8 mouse cellular contexts compared by ENCODE assay signal in the genomic region with DNA sequence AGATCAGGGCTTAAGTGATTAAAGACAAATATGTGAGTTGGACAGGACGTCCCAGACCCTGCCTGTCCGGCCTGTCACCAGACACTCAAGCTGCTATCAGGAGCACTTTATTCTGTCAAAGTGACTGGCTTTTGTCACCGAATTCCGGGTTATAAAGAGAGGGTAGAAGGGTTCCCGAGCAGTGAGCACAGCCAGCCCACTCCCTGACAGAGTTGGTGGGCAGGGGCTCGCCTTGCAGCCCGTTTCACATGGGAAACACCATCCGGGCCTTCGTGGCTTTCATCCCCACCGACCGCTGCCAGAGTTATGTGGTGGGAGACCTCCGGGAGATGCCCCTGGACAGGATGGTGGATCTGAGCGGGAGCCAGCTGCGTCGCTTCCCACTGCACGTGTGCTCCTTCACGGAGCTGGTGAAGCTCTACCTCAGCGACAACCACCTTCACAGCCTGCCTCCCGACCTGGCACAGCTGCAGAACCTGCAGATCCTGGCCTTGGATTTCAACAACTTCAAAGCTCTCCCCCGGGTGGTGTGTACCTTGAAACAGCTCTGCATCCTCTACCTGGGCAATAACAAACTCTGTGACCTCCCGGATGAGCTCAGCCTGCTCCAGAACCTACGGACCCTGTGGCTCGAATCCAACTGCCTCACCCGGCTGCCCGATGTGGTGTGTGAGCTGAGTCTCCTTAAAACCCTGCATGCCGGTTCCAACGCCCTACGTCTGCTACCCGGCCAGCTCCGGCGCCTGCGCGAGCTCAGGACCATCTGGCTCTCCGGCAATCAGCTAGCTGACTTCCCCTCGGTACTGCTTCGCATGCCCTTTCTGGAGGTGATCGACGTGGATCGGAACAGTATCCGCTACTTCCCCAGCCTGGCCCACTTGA. TPM values are rescaled to one million over a fixed set of nuclear protein-coding genes. Genes with fewer than 3 reads are reported as not detected.
A peak's percentile ranks its signal among the peaks of the same experiment; 100 is the strongest.
DNase-seq lines count a peak whose midpoint lies in the region; ATAC-seq and TF ChIP-seq lines count a peak whose summit lies in the region.
"Had no signal": no experiment of that assay in that cellular context is flagged by ENCODE, and none has a peak within 500 bp of the region (broad histone marks: within the 10 kb centered on the region; RNA-seq: fewer than 3 reads in every experiment).

A gene (plus strand): TSS at position 167 of the 882 bp plus-strand sequence.

- peak within 1 kb of the TSS; percentile 48 for H3K9ac ChIP-seq in MEL (ENCODE audit: control insufficient read depth, low read depth, low read length, poor library complexity, severe bottlenecking)
- H3K9ac ChIP-seq in intestine, embryonic 16.5 days (ENCODE audit: low read depth, low read length), result no peak within 1 kb of the TSS
- H3K9ac ChIP-seq in midbrain, embryonic 12.5 days (replicated peaks), result peak within 1 kb of the TSS; percentile 12; the same call in 1 of the 2 replicates

- no peak for TF ChIP-seq POLR2A in MEL (IDR thresholded peaks at IDR 0.05; ENCODE audit: control insufficient read depth in 1 of 2, insufficient read depth in 1 of 2, low read depth in 1 of 2, low read length in 2 of 2, poor library complexity in 1 of 2)

- H3K4me2 ChIP-seq in intestine, embryonic 16.5 days (ENCODE audit: low read depth, low read length), result peak within 1 kb of the TSS; percentile 32
- peak within 1 kb of the TSS; percentile 23; the same call in 1 of the 2 replicates for H3K4me2 ChIP-seq in midbrain, embryonic 12.5 days (replicated peaks)

- peak within 1 kb of the TSS in 1 of 2 experiments; percentile 10; a peak in 2 of 4 replicates for H3K4me3 ChIP-seq in MEL (ENCODE audit: control insufficient read depth in 1 of 2, insufficient read depth in 1 of 2, low read depth in 2 of 2, low read length in 2 of 2)
- H3K4me3 ChIP-seq in intestine, embryonic 16.5 days (ENCODE audit: low read length), result no peak within 1 kb of the TSS
- 0 out of 2 replicates have a peak within 1 kb of the TSS, but pooled peaks have one; percentile 2 for H3K4me3 ChIP-seq in midbrain, embryonic 12.5 days
- H3K4me3 ChIP-seq: myocyte had no signal

- H3K27me3 ChIP-seq in MEL (ENCODE audit: control insufficient read depth in 1 of 2, insufficient read depth in 2 of 2, low read length in 2 of 2), result no peaks in the 10 kb centered on the region
- H3K27me3 ChIP-seq in intestine, embryonic 16.5 days (replicated peaks; ENCODE audit: control insufficient read depth, insufficient read depth, low read length), result no peaks in the 10 kb centered on the region
- H3K27me3 ChIP-seq in midbrain, embryonic 12.5 days, result 0 out of 2 replicates have a peak, but pooled peaks cover 5% of the 10 kb centered on the region

- no peak for TF ChIP-seq EP300 in MEL (IDR thresholded peaks at IDR 0.05; ENCODE audit: low read depth in 1 of 2, low read length in 2 of 2)

- peaks cover 0 to 5% of the 10 kb centered on the region in 2 experiments; a peak in 2 of 4 replicates for H3K4me1 ChIP-seq in MEL (ENCODE audit: control insufficient read depth in 1 of 2, insufficient read depth in 2 of 2, low read length in 2 of 2)
- H3K4me1 ChIP-seq in intestine, embryonic 16.5 days (ENCODE audit: control insufficient read depth, insufficient read depth, low read length), result no peaks in the 10 kb centered on the region
- H3K4me1 ChIP-seq in midbrain, embryonic 12.5 days, result peaks cover 11% of the 10 kb centered on the region; the same call in 1 of the 2 replicates

- no peak within 1 kb of the TSS for H3K27ac ChIP-seq in MEL (ENCODE audit: control insufficient read depth, low read depth, low read length)
- H3K27ac ChIP-seq in intestine, embryonic 16.5 days (ENCODE audit: low read length), result no peak within 1 kb of the TSS
- no peak within 1 kb of the TSS for H3K27ac ChIP-seq in midbrain, embryonic 12.5 days (replicated peaks)

- H3K79me2 ChIP-seq in MEL (ENCODE audit: control insufficient read depth, insufficient read depth, low read length, poor library complexity), result no peaks in the 10 kb centered on the region

- H3K36me3 ChIP-seq in MEL (ENCODE audit: control insufficient read depth in 1 of 2, insufficient read depth in 2 of 2, low read length in 2 of 2), result peaks cover 0 to 4% of the 10 kb centered on the region in 2 experiments; a peak in 2 of 4 replicates
- H3K36me3 ChIP-seq in intestine, embryonic 16.5 days (ENCODE audit: control insufficient read depth, insufficient read depth, low read length), result peaks cover 3% of the 10 kb centered on the region; the same call in 1 of the 2 replicates
- H3K36me3 ChIP-seq in midbrain, embryonic 12.5 days, result peaks cover 23% of the 10 kb centered on the region

- peak; percentile 24; the same call in 1 of the 2 replicates for ATAC-seq in intestine, embryonic 16.5 days
- peak; percentile 36; the same call in 1 of the 2 replicates for ATAC-seq in midbrain, embryonic 12.5 days (ENCODE audit: low FRiP score, low read depth)
- ATAC-seq in monocyte, adult 5-6 weeks (replicated peaks; ENCODE audit: insufficient number of reproducible peaks, low FRiP score, low TSS enrichment, poor library complexity, severe bottlenecking), result no peak

- 42% methylated on average over 40 of the region's 40 CpGs for WGBS in intestine, embryonic 16.5 days
- 53% methylated on average over 40 of the region's 40 CpGs for WGBS in midbrain, embryonic 12.5 days

- no peak for TF ChIP-seq CTCF in MEL (IDR thresholded peaks at IDR 0.05 in 2 of 3, conservative IDR thresholded peaks at IDR 0.05 in 1 of 3; ENCODE audit: control insufficient read depth in 1 of 3, insufficient read depth in 1 of 3, low read depth in 2 of 3, low read length in 3 of 3, poor library complexity in 1 of 3, severe bottlenecking in 1 of 3)

- no peaks in the 10 kb centered on the region for H3K9me3 ChIP-seq in MEL (replicated peaks; ENCODE audit: insufficient read depth, low read length)
- no peaks in the 10 kb centered on the region for H3K9me3 ChIP-seq in intestine, embryonic 16.5 days (ENCODE audit: control insufficient read depth, low read length)
- H3K9me3 ChIP-seq in midbrain, embryonic 12.5 days, result no peaks in the 10 kb centered on the region

- DNase-seq in MEL (ENCODE audit: low read depth, low spot score), result no peak
- peak; percentile 59 for DNase-seq in cerebellum, adult 11-12 months
- peak; percentile 60 to 64 for DNase-seq in heart, adult 18-20 months
- no peak for DNase-seq in adrenal gland, postnatal 25 days

- no peak for TF ChIP-seq RAD21 in MEL (IDR thresholded peaks at IDR 0.05; ENCODE audit: low read depth, low read length)

TF ChIP-seq in MEL, 35 proteins besides CTCF, POLR2A, EP300 and RAD21:
- TF ChIP-seq ZC3H11A (IDR thresholded peaks at IDR 0.05; ENCODE audit: low read depth, low read length), result no peak
- no peak for TF ChIP-seq ZMIZ1 (IDR thresholded peaks at IDR 0.05; ENCODE audit: low read depth, low read length)
- TF ChIP-seq USF2 (IDR thresholded peaks at IDR 0.05; ENCODE audit: borderline replicate concordance in 1 of 2, insufficient read depth in 1 of 2, low read depth in 1 of 2, low read length in 2 of 2), result no peak
- no peak for TF ChIP-seq MEF2A (IDR thresholded peaks at IDR 0.05; ENCODE audit: extremely low read depth, insufficient replicate concordance, low read depth, low read length, poor library complexity, severe bottlenecking)
- TF ChIP-seq POLR2AphosphoS5 (IDR thresholded peaks at IDR 0.05; ENCODE audit: borderline replicate concordance, low read depth, low read length), result no peak
- TF ChIP-seq HCFC1 (IDR thresholded peaks at IDR 0.05; ENCODE audit: low read depth, low read length), result no peak

RNA-seq across cellular contexts. Expression of the gene that starts here (rescaled TPM):
- not detected in 2 replicates for total RNA-seq in MEL (2012; rRNA removed)
- under 1 TPM in 1 of 2 experiments, not detected in 1; 0.18 TPM for polyA plus RNA-seq in MEL (2012; ENCODE audit: insufficient read depth in 1 of 2, insufficient read length in 2 of 2, low read depth in 1 of 2, low replicate concordance in 2 of 2, missing spikeins in 1 of 2)
- 100 to 1,000 TPM; 231 to 321 TPM for total RNA-seq in heart, adult 18-20 months (2021)
- polyA plus RNA-seq in intestine, embryonic 16.5 days (2015; fragmentation: Nextera tagmentation; extraction: Ambion mirVana), result not detected in 2 replicates
- not detected in 2 replicates for polyA plus RNA-seq in midbrain, embryonic 12.5 days (2016; fragmentation: Nextera tagmentation; extraction: Ambion mirVana)
- total RNA-seq in monocyte, adult 5-6 weeks (2017), result not detected in 3 replicates
- total RNA-seq in adrenal gland, postnatal 25 days (2021), result not detected in 2 replicates
- polyA plus RNA-seq: myocyte had no signal

Comparison
In these comparisons a context has a peak if more than half of its experiments do, and no peak if none do; other contexts are left out.
1. RNA of the gene that starts here (total RNA-seq): 231 to 321 TPM in heart, adult 18-20 months; not detected in adrenal gland, postnatal 25 days, not detected in MEL and not detected in monocyte, adult 5-6 weeks; every median in the first group is over 100 times any median in the second.
2. Peak in ATAC-seq and H3K4me2 ChIP-seq in intestine, embryonic 16.5 days; RNA of the gene not detected or under 1 TPM.
3. Peak in ATAC-seq, H3K4me3 ChIP-seq, H3K9ac ChIP-seq and H3K4me2 ChIP-seq in midbrain, embryonic 12.5 days; RNA of the gene not detected or under 1 TPM.
4. DNase-seq: peak in cerebellum, adult 11-12 months (single experiment) and heart, adult 18-20 months (2 of 2); none in MEL (single experiment) and adrenal gland, postnatal 25 days (single experiment).